Mouse (Mus musculus) urinary bladder, adult 18-20 months (tissue): ENCODE results near the gene Hopx.
A peak's percentile ranks its signal among the peaks of the same experiment; 100 is the strongest.

Source experiments
- DNase-seq, 2 experiments: peaks; one replicate each; pipeline ENCODE4 v3.0.0; 2022; ENCODE audit warnings: low spot score in 2 of 2, mixed read lengths in 2 of 2

Gene Hopx

GRCm38 (mm10) chr5:77132457-77133135 is 17.7 kb upstream of the Hopx start:
- no peak for DNase-seq

- DNase-seq = no peak
Measured at GRCm38 (mm10) chr5:77131879-77132278, 17.0 kb upstream of the Hopx start.

- DNase-seq = no peak
Measured at GRCm38 (mm10) chr5:77130310-77131020, 15.5 kb upstream of the Hopx start.

- DNase-seq = no peak
Measured at GRCm38 (mm10) chr5:77129907-77130306, 15.0 kb upstream of the Hopx start.

GRCm38 (mm10) chr5:77128854-77129253 is 13.9 kb upstream of the Hopx start:
- no peak for DNase-seq

GRCm38 (mm10) chr5:77126415-77126968 is 11.6 kb upstream of the Hopx start:
- no peak for DNase-seq

- DNase-seq = no peak
Measured at GRCm38 (mm10) chr5:77124817-77125283, 9.9 kb upstream of the Hopx start.

- DNase-seq = no peak
Measured at GRCm38 (mm10) chr5:77124165-77124564, 9.2 kb upstream of the Hopx start.

- DNase-seq = no peak
Measured at GRCm38 (mm10) chr5:77123597-77123996, 8.7 kb upstream of the Hopx start.

- no peak for DNase-seq
Measured at GRCm38 (mm10) chr5:77122254-77123192, 7.6 kb upstream of the Hopx start.

- no peak for DNase-seq
Measured at GRCm38 (mm10) chr5:77120701-77121100, 5.8 kb upstream of the Hopx start.

GRCm38 (mm10) chr5:77119475-77120422 is 4.8 kb upstream of the Hopx start:
- no peak for DNase-seq

- no peak for DNase-seq
Measured at GRCm38 (mm10) chr5:77115732-77116131, 811 bp upstream of the Hopx start.

GRCm38 (mm10) chr5:77113773-77114172 is 1.1 kb downstream of the Hopx start:
- no peak for DNase-seq

GRCm38 (mm10) chr5:77112066-77112465 is 2.9 kb downstream of the Hopx start:
- no peak for DNase-seq

- DNase-seq = peak in 1 of 2 experiments; percentile 22
Measured at GRCm38 (mm10) chr5:77109814-77110213, 5.1 kb downstream of the Hopx start.

- DNase-seq = no peak
Measured at GRCm38 (mm10) chr5:77108806-77109205, 6.1 kb downstream of the Hopx start.

- no peak for DNase-seq
Measured at GRCm38 (mm10) chr5:77107146-77107822, 7.6 kb downstream of the Hopx start.

GRCm38 (mm10) chr5:77102522-77103365 is 12.2 kb downstream of the Hopx start:
- DNase-seq = no peak
